Mouse (Mus musculus): ENCODE data around the gene Gm10271.

DNA sequence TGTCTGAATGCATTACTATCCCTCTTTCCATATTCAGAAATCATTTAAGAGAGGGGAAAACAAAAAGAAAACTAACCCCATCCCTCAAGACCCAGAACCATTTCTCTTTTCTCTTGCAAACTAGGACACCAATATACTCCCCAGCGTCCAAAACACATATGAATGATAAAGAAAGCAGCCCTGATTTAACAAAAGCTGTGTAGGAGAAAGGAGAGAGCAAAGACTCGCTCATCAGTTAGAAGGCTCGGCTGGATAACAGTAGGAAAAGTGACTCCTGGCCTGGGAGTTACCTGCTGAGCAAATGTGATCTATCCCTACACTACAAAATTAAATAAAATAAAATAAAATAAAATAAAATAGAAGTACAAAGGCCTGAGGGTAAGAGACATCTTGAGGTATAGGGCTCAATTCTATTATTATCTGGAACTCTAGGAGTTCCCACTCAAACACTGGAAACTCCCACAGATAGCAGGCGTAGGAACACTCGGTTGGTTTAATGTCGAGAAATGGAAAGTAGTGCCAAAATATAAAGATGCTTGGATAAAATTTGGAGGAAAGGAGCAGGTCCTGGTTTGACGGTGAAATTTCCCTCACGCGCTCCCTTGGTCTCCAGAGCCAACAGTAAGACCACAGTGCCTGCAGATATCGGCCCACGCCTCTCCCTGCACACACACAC, 15.8 kb downstream of the Gm10271 start:
- TF ChIP-seq POLR2A (IDR thresholded peaks at IDR 0.05; ENCODE audit: control insufficient read depth, low read depth, low read length) (no peak), CTCF (IDR thresholded peaks at IDR 0.05; ENCODE audit: control insufficient read depth, insufficient read depth, insufficient replicate concordance, low read depth, low read length) (no peak)
